Mouse (Mus musculus) liver, postnatal 0 days (tissue): ENCODE data around the gene Upf2. TPM values are rescaled to one million over a fixed set of nuclear protein-coding genes. Genes with fewer than 3 reads are reported as not detected.

ENCODE experiments used
- ATAC-seq: fragments of 200-750 bp; cut with Nextera tagmentation; 2 replicates; pipeline ENCODE4 v1.8.0; 2017; ENCODE audit warnings: mild to moderate bottlenecking, moderate library complexity
- DNase-seq: peaks from one replicate; pipeline ENCODE4 v3.0.0-alpha.2; 2016
- H3K27ac ChIP-seq: fragments of 300-500 bp; sonication (generic); 2 replicates; pipeline ENCODE4 v1.5.1; 2014; ENCODE audit warnings: antibody characterized with exemption, moderate library complexity, mild to moderate bottlenecking, low read depth
- H3K27me3 ChIP-seq: fragments of 300-500 bp; sonication (generic); 2 replicates; pipeline ENCODE4 v1.6.1; 2014; ENCODE audit warnings: low read length, control low read depth, mixed read lengths; ENCODE audit not compliant: insufficient read depth
- H3K36me3 ChIP-seq: fragments of 300-500 bp; sonication (generic); replicated peaks from 2 replicates; pipeline ENCODE4 v1.6.1; 2014; ENCODE audit warnings: mild to moderate bottlenecking, control low read depth, low read length, moderate library complexity, mixed read lengths; ENCODE audit not compliant: insufficient read depth
- H3K4me1 ChIP-seq: fragments of 300-500 bp; sonication (generic); 2 replicates; pipeline ENCODE4 v1.6.1; 2014; ENCODE audit warnings: antibody characterized with exemption, mild to moderate bottlenecking, control low read depth; ENCODE audit not compliant: insufficient read depth
- H3K4me2 ChIP-seq: fragments of 300-500 bp; sonication (generic); 2 replicates; pipeline ENCODE4 v1.6.1; 2014; ENCODE audit warnings: low read depth, mild to moderate bottlenecking, low read length, moderate library complexity, mixed read lengths
- H3K4me3 ChIP-seq: fragments of 300-500 bp; sonication (generic); 2 replicates; pipeline ENCODE4 v1.5.1; 2014; ENCODE audit warnings: low read depth, low read length
- H3K9ac ChIP-seq: fragments of 300-500 bp; sonication (generic); replicated peaks from 2 replicates; pipeline ENCODE4 v1.6.1; 2014; ENCODE audit warnings: mild to moderate bottlenecking, moderate library complexity
- H3K9me3 ChIP-seq: fragments of 300-500 bp; sonication (generic); 2 replicates; pipeline ENCODE4 v1.6.1; 2016; ENCODE audit warnings: mild to moderate bottlenecking, control low read depth, low read length, mixed read lengths
- CTCF ChIP-seq: sonication (generic); IDR thresholded peaks from 2 replicates; pipeline ENCODE4 v1.5.1; 2016; ENCODE audit warnings: antibody characterized with exemption, low read depth
- EP300 ChIP-seq: IDR thresholded peaks from 2 replicates; pipeline ENCODE4 v1.6.1; 2016; ENCODE audit warnings: antibody characterized with exemption, low read depth, mild to moderate bottlenecking
- WGBS: fragments of 180-500 bp; shearing (Covaris S2); extraction: QIAGEN DNeasy Blood & Tissue Kit; methylation state at CpG from one replicate; pipeline ENCODE4 v1.1.7; 2014; ENCODE audit not compliant: insufficient replicate concordance; 5-methylcytosine and 5-hydroxymethylcytosine counted together
- polyA plus RNA-seq: library from polyadenylated mRNA; unstranded; fragments of >200 nt; fragmentation: Nextera tagmentation; extraction: Ambion mirVana; gene quantifications from 2 replicates; pipeline ENCODE4 v1.2.1, GENCODE M21; 2015

Gene Upf2
- polyA plus RNA-seq, 1 experiment from 2014 or later, result 3.3 TPM

DNA sequence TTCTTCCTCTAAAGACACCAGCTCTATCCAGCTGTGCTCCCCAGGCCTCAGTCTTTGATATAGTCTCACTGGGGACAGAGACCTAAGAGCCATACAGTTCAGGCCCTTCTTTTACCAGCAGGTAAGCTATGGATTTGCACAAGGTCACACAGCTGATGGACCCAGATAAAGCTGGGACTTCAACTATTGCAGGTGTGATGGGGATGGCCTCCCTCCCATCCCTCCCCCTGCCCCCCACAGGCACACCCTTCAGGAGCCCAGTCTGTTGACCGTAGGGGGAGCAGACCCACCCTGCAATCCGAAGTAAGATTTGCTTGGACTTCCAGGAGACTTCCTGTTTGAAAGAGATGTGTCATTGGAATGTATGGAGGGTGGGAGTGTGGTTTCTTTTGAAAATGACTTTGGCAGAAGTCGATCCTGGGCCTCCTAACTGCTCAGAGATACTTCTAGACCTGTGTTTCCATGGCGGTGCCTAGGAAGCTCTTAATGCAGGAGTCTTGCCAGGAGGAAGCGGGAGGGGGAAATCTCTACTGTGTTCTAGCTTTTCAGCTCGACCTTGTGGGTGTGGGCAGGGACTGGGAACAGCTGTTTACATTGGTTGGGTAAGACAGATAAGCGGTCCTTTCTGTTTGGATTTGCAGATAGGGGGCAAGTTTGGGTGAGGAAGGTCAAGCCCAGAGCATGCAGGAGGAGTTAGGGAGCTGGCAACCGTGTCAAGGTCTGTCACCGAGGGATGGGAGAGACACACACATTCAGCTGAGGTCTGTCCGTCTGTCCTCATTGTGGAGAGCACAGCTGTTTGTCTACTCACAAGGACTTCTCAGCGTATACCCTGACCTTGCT, 120.5 kb downstream of the Upf2 start:
- TF ChIP-seq CTCF, result no peak
- TF ChIP-seq EP300, result peak; percentile 58; the same call in 1 of the 2 replicates
- 27% methylated on average over 11 of the region's 11 CpGs for WGBS
- Histone ChIP-seq H3K4me2 (no peak overlapping the region; the same call in 1 of the 2 replicates), H3K9ac (no peak overlapping the region), H3K4me3 (no peak overlapping the region), H3K36me3 (no peaks in the 10 kb centered on the region), H3K9me3 (peaks cover 3% of the 10 kb centered on the region; the same call in 1 of the 2 replicates), H3K27me3 (no peaks in the 10 kb centered on the region), H3K27ac (no peak overlapping the region), H3K4me1 (peaks cover 19% of the 10 kb centered on the region; the same call in 1 of the 2 replicates)
- ATAC-seq (peak; percentile 83), DNase-seq (peak; percentile 37)

DNA sequence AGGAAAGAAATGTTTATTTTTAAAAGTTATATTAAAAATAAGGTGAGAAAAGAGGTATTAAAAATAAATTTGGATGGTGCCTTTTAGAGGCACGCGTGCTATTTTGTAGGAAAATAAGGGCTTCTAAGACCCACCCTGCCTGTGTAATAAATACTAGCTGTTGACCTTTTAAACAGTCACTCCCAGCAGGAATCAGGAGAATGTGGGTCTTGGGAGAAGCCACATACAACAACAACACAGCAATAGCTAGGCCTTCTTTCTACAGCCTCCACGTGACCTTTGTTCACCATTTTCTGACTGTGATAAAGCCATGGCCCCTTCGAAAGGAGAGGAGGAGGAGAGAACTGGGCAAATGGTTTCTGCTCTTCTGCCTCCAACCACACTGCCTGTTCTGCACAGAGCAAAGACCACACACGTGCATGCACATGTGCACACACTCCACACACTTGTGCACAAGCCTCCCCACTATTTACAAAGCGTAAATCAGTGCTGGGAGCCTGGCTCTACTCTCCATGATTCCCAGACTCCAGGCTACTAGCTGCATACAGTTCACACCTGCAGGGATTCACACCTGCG, 121.5 kb downstream of the Upf2 start:
- Histone ChIP-seq H3K36me3 (no peaks in the 10 kb centered on the region), H3K9me3 (no peaks in the 10 kb centered on the region), H3K27me3 (no peaks in the 10 kb centered on the region), H3K27ac (no peak overlapping the region), H3K9ac (no peak overlapping the region), H3K4me1 (peaks cover 19% of the 10 kb centered on the region; the same call in 1 of the 2 replicates), H3K4me2 (no peak overlapping the region), H3K4me3 (no peak overlapping the region)
- TF ChIP-seq EP300 (no peak), CTCF (no peak)
- DNase-seq (no peak), ATAC-seq (no peak)
- WGBS, result 67% methylated on average over 7 of the region's 7 CpGs

DNA sequence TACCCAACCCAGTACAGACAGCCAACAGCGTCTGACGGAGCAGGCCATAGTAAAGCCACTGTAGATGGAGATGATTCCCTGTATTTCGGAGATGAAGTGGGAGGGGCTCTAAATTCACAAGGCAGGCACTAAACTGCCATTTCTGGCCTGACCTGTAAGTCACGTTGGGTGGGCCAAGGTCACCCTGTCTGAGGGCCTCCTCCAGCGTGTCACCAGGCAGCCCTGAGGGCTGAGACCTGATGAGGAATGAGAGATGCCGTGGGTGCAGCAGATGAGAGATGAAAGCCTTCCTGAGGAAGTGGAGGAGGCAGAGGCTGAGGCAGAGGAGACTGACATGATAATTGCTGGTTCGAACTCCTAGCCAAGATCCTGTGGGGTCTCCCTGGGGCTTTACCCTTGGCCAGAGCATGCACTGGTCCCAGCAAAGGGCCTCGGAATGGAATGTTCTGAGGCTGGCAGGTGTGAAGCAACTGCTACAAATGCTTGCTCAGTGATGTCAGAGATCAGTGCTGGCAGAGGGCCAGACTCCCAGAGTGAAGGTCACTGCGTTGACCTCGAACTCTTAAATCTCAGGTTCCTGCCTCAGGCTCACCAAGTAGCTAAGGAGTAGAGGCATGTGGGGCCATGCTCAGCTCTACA, 123.7 kb downstream of the Upf2 start:
- peak; percentile 77 for DNase-seq
- H3K4me3 ChIP-seq, result no peak overlapping the region
- no peak overlapping the region for H3K4me2 ChIP-seq
- no peaks in the 10 kb centered on the region for H3K9me3 ChIP-seq
- peak; percentile 76 for ATAC-seq
- peaks cover 19% of the 10 kb centered on the region; the same call in 1 of the 2 replicates for H3K4me1 ChIP-seq
- TF ChIP-seq CTCF (no peak), EP300 (no peak; the same call in 1 of the 2 replicates)
- H3K27ac ChIP-seq, result peak overlapping the region; percentile 18; the same call in 1 of the 2 replicates
- H3K27me3 ChIP-seq, result no peaks in the 10 kb centered on the region
- 61% methylated on average over 10 of the region's 10 CpGs for WGBS
- no peak overlapping the region for H3K9ac ChIP-seq
- no peaks in the 10 kb centered on the region for H3K36me3 ChIP-seq

DNA sequence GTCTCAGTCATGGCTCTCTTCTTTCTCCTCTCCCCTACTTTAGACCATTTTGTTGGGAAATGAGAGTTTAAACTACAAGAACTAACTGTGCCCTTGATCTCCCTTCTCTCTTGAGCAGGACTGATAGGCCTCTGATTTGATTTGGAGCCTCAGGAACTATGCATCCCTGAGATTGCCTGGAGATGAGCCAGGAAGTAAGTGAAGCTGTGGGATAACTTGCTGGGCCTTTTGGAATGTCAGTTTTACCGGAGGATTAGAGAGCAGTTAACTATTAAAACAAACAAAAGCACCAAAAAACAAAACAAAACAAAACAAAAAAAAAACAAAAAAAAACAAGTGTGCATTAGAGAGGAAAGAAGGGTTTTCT, 124.2 kb downstream of the Upf2 start:
- H3K4me2 ChIP-seq, result no peak overlapping the region
- TF ChIP-seq EP300 (no peak), CTCF (no peak)
- peaks cover 19% of the 10 kb centered on the region; the same call in 1 of the 2 replicates for H3K4me1 ChIP-seq
- ATAC-seq (peak; percentile 24), DNase-seq (no peak)
- no peaks in the 10 kb centered on the region for H3K9me3 ChIP-seq
- peak overlapping the region; percentile 18; the same call in 1 of the 2 replicates for H3K27ac ChIP-seq
- H3K36me3 ChIP-seq, result no peaks in the 10 kb centered on the region
- H3K27me3 ChIP-seq, result no peaks in the 10 kb centered on the region
- no peak overlapping the region for H3K4me3 ChIP-seq
- H3K9ac ChIP-seq, result no peak overlapping the region
- 50% methylated on average over 1 of the region's 1 CpGs for WGBS

DNA sequence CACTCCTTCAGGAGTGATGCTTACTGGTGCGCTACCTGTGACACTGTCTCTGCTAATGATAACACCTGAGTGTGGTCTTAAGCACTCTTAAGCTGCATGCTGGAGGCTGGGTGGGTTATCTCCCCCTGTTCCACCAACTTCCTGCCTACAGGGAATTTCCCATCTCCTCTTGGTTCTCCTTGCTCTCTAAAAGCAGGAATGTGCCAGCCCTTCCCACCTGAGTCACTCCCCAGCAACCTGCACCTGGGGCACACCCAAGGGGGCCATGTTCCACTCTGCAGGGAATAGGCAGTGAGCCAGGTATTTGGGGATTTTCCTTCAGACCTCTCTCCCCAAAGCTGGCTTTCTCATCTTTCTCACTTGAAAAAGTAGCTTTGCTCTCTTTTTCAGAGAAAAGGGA, 128.8 kb downstream of the Upf2 start:
- 84% methylated on average over 1 of the region's 1 CpGs for WGBS
- Histone ChIP-seq H3K9me3 (no peaks in the 10 kb centered on the region), H3K4me1 (peaks cover 4% of the 10 kb centered on the region; the same call in 1 of the 2 replicates), H3K27ac (no peak overlapping the region), H3K27me3 (no peaks in the 10 kb centered on the region), H3K36me3 (no peaks in the 10 kb centered on the region), H3K4me3 (no peak overlapping the region), H3K9ac (no peak overlapping the region), H3K4me2 (no peak overlapping the region)
- TF ChIP-seq CTCF (no peak), EP300 (no peak)
- ATAC-seq (no peak), DNase-seq (no peak)

DNA sequence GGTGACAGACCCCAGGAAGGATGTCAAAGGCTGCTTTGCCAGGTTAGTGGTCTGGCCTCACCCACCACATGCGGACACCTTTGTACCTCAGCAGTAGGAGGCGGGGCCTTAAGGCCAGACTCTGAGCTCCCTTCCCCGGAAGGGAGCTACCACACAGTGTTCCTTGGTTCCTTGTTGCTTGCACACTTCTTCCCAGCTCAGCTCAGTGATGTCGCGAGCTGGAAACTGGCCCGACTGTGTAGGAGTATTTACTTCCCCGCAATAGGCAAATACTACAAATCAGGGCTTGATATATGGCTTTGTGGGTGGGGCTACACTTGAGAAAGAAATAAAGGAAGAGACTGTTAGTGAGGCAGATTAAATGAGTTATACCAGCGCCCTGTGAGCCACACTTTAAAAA, 129.8 kb downstream of the Upf2 start:
- H3K4me1 ChIP-seq, result no peaks in the 10 kb centered on the region; the same call in 1 of the 2 replicates
- H3K4me2 ChIP-seq, result no peak overlapping the region
- TF ChIP-seq EP300 (no peak), CTCF (no peak)
- no peak overlapping the region for H3K4me3 ChIP-seq
- H3K9me3 ChIP-seq, result no peaks in the 10 kb centered on the region
- DNase-seq (no peak), ATAC-seq (no peak)
- 38% methylated on average over 8 of the region's 8 CpGs for WGBS
- H3K27me3 ChIP-seq, result no peaks in the 10 kb centered on the region
- no peak overlapping the region for H3K9ac ChIP-seq
- H3K27ac ChIP-seq, result no peak overlapping the region
- no peaks in the 10 kb centered on the region for H3K36me3 ChIP-seq
